Mouse (Mus musculus): Measurements from ENCODE around the gene Ifitm2. TPM values are rescaled to one million over a fixed set of nuclear protein-coding genes. Genes with fewer than 3 reads are reported as not detected.
"Not testable (repeated sequence)": the region's sequence is repeated elsewhere in the genome, so short reads cannot be mapped to it uniquely, and the experiment has no call there.

Gene Ifitm2
- polyA plus RNA-seq, 1 experiment: 39.0 TPM

DNA sequence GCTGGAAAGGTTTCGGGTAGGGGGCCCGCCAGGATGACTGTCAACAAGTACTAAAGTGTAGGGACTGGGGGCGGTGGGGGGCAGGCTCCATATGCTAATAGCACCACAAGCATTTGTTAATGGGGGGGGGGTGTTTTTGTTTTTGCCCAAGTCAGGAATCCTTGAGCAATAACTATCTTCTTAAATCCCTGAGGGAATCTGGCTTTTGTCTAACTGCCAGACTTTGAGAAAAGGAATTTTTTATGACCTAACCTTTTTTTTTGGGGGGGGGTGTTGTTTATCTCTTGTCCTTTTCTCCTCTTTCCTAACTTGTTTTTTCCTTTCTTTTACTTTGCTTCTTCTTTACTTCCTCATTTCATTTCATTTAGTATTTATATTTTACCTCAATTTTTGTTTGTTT, 19.7 kb upstream of the Ifitm2 start:
- TF ChIP-seq POLR2A (IDR thresholded peaks at IDR 0.05; ENCODE audit: control insufficient read depth, low read depth, low read length): no peak
- TF ChIP-seq CTCF (IDR thresholded peaks at IDR 0.05; ENCODE audit: control insufficient read depth, insufficient read depth, insufficient replicate concordance, low read depth, low read length): no peak
- Histone ChIP-seq H3K36me3 (ENCODE audit: control insufficient read depth, insufficient read depth, low read length) (no peaks in the 10 kb centered on the region), H3K4me3 (ENCODE audit: control insufficient read depth, low read depth, low read length) (no peak overlapping the region), H3K4me1 (ENCODE audit: control insufficient read depth, insufficient read depth, low read length) (no peaks in the 10 kb centered on the region), H3K27ac (ENCODE audit: control insufficient read depth, insufficient read depth, low read depth, low read length) (no peak overlapping the region), H3K27me3 (ENCODE audit: control insufficient read depth, insufficient read depth, low read length) (no peaks in the 10 kb centered on the region)

DNA sequence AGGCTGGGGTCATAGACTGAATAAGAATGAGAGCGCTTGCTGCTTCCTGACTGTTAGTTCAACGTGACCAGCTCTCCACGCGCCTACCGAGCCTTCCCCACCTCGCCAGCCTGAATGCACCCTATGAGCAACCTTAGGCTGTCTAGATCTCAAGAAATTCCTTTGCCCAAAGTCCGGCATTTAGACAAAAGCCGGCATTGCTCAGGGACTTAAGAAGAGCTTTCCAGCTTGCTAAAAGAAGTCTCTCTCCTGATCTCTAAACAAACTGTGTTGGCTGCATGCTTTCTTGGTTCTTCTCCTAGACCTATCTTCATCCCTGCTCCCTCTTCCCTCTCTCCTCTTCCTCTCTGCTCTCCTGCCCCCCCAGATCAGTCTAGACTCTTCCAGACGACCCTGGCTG, 19.2 kb upstream of the Ifitm2 start:
- no peak for TF ChIP-seq POLR2A (IDR thresholded peaks at IDR 0.05; ENCODE audit: control insufficient read depth, low read depth, low read length)
- TF ChIP-seq CTCF (IDR thresholded peaks at IDR 0.05; ENCODE audit: control insufficient read depth, insufficient read depth, insufficient replicate concordance, low read depth, low read length): no peak

DNA sequence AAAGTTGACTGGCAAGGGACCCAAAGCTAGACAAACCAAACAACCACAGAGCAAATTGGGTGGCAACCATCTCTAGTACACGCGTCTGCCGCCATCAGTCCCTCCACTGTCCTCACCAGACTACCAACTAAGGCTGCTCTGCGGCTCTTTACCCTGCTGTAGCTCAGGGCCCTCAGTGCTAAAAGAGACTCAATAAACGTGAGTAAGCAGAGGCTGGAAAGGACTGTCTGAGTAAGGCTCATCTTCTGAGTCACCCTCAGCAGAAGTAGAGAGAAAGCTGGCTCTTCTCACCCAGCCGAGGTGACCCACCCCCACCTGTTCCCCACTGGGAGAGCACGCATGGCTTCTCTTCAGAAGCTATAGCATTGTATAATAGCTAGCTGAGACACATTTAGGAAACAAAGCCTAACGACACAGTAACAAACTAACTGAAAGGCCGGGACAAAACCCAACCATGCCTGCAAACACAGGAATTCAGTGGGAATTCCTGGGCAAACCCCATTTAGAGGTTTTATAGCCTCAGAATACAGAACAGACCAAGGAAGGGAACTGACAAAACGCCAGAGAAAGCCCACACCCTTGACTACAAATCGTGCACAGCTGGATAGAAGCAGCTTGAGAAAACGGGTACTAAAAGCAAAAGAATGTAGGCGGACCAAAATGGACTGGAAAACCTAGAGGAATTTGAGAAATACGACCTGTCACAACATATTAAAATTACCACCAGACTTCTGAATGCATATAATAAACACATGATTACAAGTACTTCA, 17.8 kb upstream of the Ifitm2 start:
- H3K27ac ChIP-seq (ENCODE audit: control insufficient read depth, insufficient read depth, low read depth, low read length): no peak overlapping the region
- H3K4me1 ChIP-seq (ENCODE audit: control insufficient read depth, insufficient read depth, low read length): no peaks in the 10 kb centered on the region
- no peaks in the 10 kb centered on the region for H3K36me3 ChIP-seq (ENCODE audit: control insufficient read depth, insufficient read depth, low read length)
- TF ChIP-seq POLR2A (IDR thresholded peaks at IDR 0.05; ENCODE audit: control insufficient read depth, low read depth, low read length): no peak
- no peak for TF ChIP-seq CTCF (IDR thresholded peaks at IDR 0.05; ENCODE audit: control insufficient read depth, insufficient read depth, insufficient replicate concordance, low read depth, low read length)
- H3K4me3 ChIP-seq (ENCODE audit: control insufficient read depth, low read depth, low read length): no peak overlapping the region
- H3K27me3 ChIP-seq (ENCODE audit: control insufficient read depth, insufficient read depth, low read length): no peaks in the 10 kb centered on the region

More for the DNA sequence above, 19.2 kb upstream of the Ifitm2 start:
- H3K27me3 ChIP-seq (ENCODE audit: control insufficient read depth, insufficient read depth, low read length): no peaks in the 10 kb centered on the region
- H3K36me3 ChIP-seq (ENCODE audit: control insufficient read depth, insufficient read depth, low read length): no peaks in the 10 kb centered on the region
- no peaks in the 10 kb centered on the region for H3K4me1 ChIP-seq (ENCODE audit: control insufficient read depth, insufficient read depth, low read length)
- no peak overlapping the region for H3K4me3 ChIP-seq (ENCODE audit: control insufficient read depth, low read depth, low read length)
- no peak overlapping the region for H3K27ac ChIP-seq (ENCODE audit: control insufficient read depth, insufficient read depth, low read depth, low read length)

- H3K4me1 ChIP-seq (ENCODE audit: control insufficient read depth, insufficient read depth, low read length): no peaks in the 10 kb centered on the region
- H3K27me3 ChIP-seq (ENCODE audit: control insufficient read depth, insufficient read depth, low read length): no peaks in the 10 kb centered on the region
- no peak overlapping the region for H3K4me3 ChIP-seq (ENCODE audit: control insufficient read depth, low read depth, low read length)
- no peaks in the 10 kb centered on the region for H3K36me3 ChIP-seq (ENCODE audit: control insufficient read depth, insufficient read depth, low read length)
- TF ChIP-seq POLR2A (IDR thresholded peaks at IDR 0.05; ENCODE audit: control insufficient read depth, low read depth, low read length) (no peak), CTCF (IDR thresholded peaks at IDR 0.05; ENCODE audit: control insufficient read depth, insufficient read depth, insufficient replicate concordance, low read depth, low read length) (no peak)
- H3K27ac ChIP-seq (ENCODE audit: control insufficient read depth, insufficient read depth, low read depth, low read length): no peak overlapping the region
Measured at GRCm38 (mm10) chr7:140971479-140972171, 15.8 kb upstream of the Ifitm2 start.

DNA sequence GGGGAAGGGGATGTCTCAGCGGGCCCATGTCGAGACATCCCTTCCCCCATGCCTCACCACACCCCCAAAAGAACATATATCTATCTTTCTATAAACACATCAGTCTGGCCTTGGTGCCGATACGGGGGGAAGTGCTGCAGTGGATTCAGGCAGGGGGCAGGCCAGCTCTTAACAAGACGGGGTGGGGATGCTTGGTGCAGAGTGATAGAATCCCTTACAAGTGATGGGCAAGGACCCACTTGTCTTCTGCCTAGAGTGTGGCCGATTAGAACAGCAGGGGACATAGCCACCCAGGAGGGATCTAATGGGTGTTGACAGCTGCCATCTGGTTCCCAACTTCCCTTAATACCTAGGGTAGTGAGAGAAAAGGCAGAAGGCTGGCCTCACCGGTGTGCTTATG, 15.1 kb upstream of the Ifitm2 start:
- H3K4me1 ChIP-seq (ENCODE audit: control insufficient read depth, insufficient read depth, low read length): no peaks in the 10 kb centered on the region

GRCm38 (mm10) chr7:140968710-140969109, 12.9 kb upstream of the Ifitm2 start:
- not testable (repeated sequence) for H3K4me3 ChIP-seq (ENCODE audit: control insufficient read depth, low read depth, low read length); H3K36me3 ChIP-seq (ENCODE audit: control insufficient read depth, insufficient read depth, low read length); H3K27me3 ChIP-seq (ENCODE audit: control insufficient read depth, insufficient read depth, low read length); H3K4me1 ChIP-seq (ENCODE audit: control insufficient read depth, insufficient read depth, low read length); H3K27ac ChIP-seq (ENCODE audit: control insufficient read depth, insufficient read depth, low read depth, low read length)

More for the DNA sequence above, 15.1 kb upstream of the Ifitm2 start:
- H3K4me3 ChIP-seq (ENCODE audit: control insufficient read depth, low read depth, low read length): no peak overlapping the region
- TF ChIP-seq CTCF (IDR thresholded peaks at IDR 0.05; ENCODE audit: control insufficient read depth, insufficient read depth, insufficient replicate concordance, low read depth, low read length): no peak
- no peak for TF ChIP-seq POLR2A (IDR thresholded peaks at IDR 0.05; ENCODE audit: control insufficient read depth, low read depth, low read length)
- H3K27me3 ChIP-seq (ENCODE audit: control insufficient read depth, insufficient read depth, low read length): no peaks in the 10 kb centered on the region
- H3K27ac ChIP-seq (ENCODE audit: control insufficient read depth, insufficient read depth, low read depth, low read length): no peak overlapping the region
- H3K36me3 ChIP-seq (ENCODE audit: control insufficient read depth, insufficient read depth, low read length): no peaks in the 10 kb centered on the region

GRCm38 (mm10) chr7:140967862-140968591, 12.2 kb upstream of the Ifitm2 start:
- Histone ChIP-seq H3K27me3 (ENCODE audit: control insufficient read depth, insufficient read depth, low read length) (no peaks in the 10 kb centered on the region), H3K36me3 (ENCODE audit: control insufficient read depth, insufficient read depth, low read length) (no peaks in the 10 kb centered on the region), H3K4me3 (ENCODE audit: control insufficient read depth, low read depth, low read length) (no peak overlapping the region), H3K27ac (ENCODE audit: control insufficient read depth, insufficient read depth, low read depth, low read length) (no peak overlapping the region), H3K4me1 (ENCODE audit: control insufficient read depth, insufficient read depth, low read length) (no peaks in the 10 kb centered on the region)
- no peak for TF ChIP-seq CTCF (IDR thresholded peaks at IDR 0.05; ENCODE audit: control insufficient read depth, insufficient read depth, insufficient replicate concordance, low read depth, low read length)
- TF ChIP-seq POLR2A (IDR thresholded peaks at IDR 0.05; ENCODE audit: control insufficient read depth, low read depth, low read length): no peak
